Mouse (Mus musculus) mouse trophoblast stem cell (cell line): ENCODE data around the gene Fmnl1.

Experiments used
- in situ Hi-C, 2 experiments: fragments of 300-500 bp; cut with MseI, MboI; formaldehyde crosslinking; loops; 2 replicates in 1 of 2; 3 replicates in 1 of 2; pipeline ENCODE4 v1.15.1; 2025

The Fmnl1 gene

DNA sequence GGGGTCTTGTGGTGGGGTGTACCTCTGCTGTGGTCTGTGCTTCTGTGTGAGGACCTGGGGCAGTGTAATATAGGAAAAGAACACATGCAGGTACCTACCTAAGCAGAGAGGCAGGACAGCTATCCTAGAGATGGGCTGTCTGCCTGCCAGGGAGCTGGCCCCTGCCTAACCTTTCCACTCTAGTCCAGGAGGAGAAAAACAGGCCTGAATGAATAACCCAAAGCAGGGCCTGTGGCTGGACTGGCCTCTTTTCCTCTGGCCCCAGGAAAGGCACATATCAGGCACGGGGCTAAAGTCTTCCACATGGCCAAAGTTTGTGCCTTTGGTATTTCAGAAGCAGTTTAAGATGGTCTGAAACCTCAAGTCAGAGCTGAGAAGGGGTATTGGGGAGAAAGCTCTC, 9.5 kb downstream of the Fmnl1 start:
- in situ Hi-C loops, result no loop called here

DNA sequence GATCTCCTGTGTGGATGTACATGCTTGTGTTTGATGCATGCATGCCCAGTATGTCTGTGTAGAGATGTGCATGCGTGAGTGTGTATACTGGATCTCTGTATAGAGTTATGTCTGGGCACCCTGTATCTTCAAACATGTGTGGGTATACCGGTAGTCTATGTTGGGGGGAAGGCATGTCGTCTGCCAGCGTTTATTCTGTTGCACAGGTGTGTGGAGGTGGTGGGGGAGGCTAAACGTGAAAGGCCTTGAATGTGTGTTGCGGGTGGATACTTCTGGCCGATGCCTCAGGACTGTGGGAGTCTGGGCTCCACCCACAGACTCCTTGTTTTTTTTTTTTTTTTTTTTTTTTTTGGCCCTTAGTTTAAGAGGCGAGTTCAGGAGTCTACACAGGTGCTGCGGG, 10.4 kb downstream of the Fmnl1 start:
- in situ Hi-C loops, result no loop called here

- in situ Hi-C loops, result no loop called here
Observed at GRCm38 (mm10) chr11:103181911-103182310, 11.0 kb downstream of the Fmnl1 start.

DNA sequence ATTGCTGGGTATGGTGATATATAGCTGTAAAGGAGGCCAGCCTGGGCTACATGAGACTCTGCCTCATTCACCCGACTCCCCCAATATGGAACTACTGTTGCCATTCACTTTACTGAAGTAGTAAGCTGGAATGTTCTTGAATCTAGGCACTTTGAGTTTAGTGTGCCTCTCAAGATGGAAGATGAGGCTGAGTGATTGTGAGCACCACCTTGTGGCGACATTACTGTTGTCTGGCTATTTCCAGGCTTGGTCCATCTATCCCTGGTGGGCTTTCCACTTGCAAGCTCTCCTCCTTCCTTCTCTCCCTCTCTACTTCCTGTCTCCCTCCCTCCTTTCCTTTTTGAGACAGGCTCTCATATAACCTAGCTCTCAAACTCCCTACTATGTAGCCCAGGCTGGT, 14.0 kb downstream of the Fmnl1 start:
- in situ Hi-C loops, result no loop called here

DNA sequence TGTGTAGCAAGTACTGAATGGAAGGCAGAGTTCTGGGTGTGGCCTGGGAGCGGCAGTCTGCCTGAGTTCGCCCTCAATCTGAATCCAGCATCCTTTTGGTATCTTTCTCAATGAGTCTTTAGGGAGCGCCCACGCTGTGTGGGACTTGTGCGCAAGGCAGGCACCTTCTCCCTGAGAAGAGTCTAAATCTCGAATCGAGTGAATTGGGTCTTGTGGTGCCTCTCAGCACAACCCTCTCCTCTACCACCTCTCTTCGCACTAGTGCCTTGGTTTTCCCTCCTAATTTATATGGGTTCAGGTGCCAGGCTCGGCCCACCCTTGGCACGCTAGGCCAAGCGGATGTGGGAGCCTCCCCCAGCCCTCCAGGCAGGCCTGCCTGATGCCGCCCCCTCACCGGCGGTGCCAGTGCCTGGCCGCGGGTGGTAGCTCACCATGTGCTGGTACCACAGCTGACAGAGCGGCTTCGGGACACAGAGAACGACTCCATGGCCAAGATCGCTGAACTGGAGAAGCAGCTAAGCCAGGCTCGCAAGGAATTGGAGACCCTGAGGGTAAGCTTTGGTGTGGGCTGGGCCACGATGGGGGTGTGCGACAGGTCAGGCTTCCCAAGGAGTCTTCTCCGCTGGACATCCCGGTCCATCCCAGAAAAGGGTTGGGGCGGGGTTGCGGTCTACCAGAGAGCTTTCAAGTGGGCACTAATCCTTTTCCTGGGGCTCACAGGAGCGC, 21.5 kb downstream of the Fmnl1 start:
- in situ Hi-C loops, result no loop called here

DNA sequence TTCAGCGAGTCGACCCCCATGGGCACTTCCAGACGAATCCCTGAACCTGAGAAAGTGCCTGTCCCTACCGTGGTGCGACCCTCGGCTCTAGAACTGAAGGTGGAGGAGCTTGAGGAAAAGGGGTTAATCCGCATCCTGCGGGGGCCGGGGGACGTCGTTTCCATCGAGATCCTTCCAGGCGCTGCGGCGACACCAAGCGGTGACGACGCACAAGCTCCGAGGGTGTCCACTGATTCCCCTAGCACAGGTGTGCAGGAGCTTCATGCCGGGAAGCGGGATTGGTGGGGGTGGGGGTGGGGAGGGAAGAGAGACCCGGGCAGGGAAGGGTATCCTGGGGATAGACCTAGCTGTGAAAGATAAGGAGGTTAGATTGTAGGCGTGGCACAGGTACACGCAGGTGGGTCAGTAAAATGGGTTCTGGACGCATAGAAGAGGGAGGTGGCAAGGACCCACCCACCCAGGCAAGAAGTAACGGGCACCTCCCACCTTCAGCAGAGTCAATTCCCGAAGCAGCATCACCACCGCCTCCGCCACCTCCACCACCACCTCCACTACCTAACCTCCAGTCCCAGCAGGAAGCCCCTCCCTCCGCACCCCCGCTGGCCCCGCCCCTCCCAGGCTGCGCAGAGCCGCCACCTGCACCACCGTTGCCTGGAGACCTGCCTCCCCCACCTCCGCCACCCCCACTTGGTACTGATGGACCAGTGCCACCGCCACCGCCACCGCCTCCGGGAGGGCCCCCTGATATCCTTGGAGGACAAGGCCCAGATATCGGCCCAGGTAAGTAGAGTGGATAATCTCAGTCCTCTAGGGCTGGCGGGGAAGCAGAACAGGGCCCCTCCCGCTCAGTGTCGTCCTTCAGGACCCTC, 22.3 kb downstream of the Fmnl1 start:
- in situ Hi-C loops, result no loop called here

GRCm38 (mm10) chr11:103193825-103194168, 22.9 kb downstream of the Fmnl1 start:
- in situ Hi-C loops, result no loop called here

- in situ Hi-C loops, result no loop called here
Observed at GRCm38 (mm10) chr11:103195236-103195635, 24.3 kb downstream of the Fmnl1 start.

DNA sequence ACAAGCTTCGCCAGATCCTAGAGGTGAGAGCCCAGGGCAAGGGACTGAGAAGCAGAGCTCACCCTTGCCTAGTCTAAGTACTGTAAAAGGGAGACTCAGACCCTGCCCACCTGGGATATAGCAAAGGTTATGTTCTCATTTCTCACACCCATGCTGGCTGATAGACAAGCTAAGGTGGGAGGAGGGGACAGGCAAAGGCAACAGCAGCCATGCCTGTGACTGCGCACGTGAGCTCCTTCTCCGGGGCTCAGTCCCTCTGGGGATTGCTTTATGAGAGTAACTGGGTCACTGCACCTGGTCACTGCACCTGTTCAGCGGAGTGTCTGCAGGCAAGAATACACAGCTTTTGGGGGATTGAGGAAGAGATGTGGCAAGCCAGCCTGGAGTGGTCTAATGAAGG, 24.7 kb downstream of the Fmnl1 start:
- in situ Hi-C loops, result no loop called here

GRCm38 (mm10) chr11:103197340-103197739, 26.4 kb downstream of the Fmnl1 start:
- in situ Hi-C loops, result no loop called here

GRCm38 (mm10) chr11:103198339-103198738, 27.4 kb downstream of the Fmnl1 start:
- in situ Hi-C loops, result no loop called here

GRCm38 (mm10) chr11:103198911-103199803, 28.2 kb downstream of the Fmnl1 start:
- in situ Hi-C loops, result no loop called here

DNA sequence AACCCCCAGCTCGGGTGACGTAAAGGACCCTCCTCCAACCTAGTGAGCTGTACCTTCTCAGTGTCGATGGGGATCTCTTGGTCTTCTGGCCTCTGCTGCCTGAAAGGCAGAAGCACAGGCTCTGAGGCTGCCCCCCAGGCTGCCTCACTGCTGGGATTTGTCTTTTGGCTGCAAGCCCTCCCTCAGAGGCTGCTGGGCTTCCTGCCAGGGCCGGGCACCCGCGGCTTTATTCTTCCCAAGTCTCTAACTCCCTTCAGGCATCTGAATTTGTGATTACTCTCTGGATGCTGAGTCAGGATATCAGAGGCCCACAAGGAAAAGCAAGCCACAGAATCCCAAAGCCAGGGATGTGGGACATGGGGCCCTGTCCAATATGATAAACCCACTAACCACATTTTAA, 30.8 kb downstream of the Fmnl1 start:
- in situ Hi-C loops, result no loop called here

DNA sequence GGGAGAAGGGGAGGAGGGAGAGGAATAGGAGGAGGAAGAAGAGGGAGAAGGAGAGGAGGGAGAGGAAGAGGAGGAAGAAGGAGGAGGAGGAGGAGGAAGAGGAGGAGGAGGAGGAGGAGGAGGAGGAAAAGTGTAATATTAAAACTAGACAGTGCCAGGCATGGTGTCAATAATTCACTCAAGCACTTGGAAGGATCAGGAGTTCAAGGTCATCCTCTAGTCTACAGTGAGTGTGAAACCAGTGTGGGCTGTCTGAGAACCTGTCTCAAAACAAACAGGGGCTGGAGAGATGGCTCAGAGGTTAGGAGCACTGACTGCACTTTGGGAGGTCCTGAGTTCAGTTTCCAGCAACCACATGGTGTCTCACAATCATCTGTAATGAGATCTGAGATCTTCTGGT, 31.5 kb downstream of the Fmnl1 start:
- in situ Hi-C loops, result no loop called here

DNA sequence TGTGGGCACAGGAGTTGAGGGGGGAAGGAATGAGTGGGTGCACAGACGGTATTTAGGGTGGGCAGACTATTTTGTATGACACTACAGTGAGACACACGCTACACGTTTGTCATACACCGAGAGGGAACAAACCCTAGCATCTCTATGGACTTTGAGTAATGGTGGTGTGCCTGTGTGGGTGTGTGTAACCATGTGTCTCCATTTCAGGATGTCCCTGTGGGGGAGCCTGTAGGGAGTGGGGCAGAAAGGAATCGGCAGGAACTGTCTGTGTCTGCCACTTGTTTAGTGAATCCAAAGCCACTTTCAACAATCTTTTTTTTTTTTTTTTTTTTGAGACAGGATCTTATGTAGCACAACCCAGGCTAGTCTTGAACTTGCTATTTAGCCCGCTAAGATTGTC, 35.3 kb downstream of the Fmnl1 start:
- in situ Hi-C loops, result no loop called here

GRCm38 (mm10) chr11:103208458-103208857, 37.6 kb downstream of the Fmnl1 start, which contains the start of gene 1700023F06Rik:
Gene 1700023F06Rik, minus strand, starts transcription at chr11:103208558.
- in situ Hi-C loops, result no loop called here

DNA sequence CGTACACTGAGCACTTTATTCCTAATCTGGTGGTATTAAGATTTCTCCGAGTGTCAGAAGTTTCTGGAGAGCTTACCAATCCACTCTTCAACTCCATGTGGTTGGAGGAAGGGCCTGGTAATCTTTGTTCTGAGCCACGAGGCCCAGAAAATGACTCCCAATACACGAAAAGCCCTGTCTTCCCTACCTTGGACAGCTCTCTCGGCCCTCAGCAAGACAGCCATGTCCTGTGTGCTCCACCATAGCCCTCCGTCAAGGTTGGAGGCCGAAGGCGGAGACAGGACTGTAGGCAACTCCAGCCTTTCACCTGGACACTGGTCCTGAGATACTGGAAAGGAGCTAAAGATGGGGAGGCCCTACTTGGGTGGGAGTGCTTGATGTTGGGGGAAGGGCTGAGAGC, 39.4 kb downstream of the Fmnl1 start:
- in situ Hi-C loops, result no loop called here

- in situ Hi-C loops, result no loop called here
Observed at GRCm38 (mm10) chr11:103213712-103214111, 42.8 kb downstream of the Fmnl1 start.

DNA sequence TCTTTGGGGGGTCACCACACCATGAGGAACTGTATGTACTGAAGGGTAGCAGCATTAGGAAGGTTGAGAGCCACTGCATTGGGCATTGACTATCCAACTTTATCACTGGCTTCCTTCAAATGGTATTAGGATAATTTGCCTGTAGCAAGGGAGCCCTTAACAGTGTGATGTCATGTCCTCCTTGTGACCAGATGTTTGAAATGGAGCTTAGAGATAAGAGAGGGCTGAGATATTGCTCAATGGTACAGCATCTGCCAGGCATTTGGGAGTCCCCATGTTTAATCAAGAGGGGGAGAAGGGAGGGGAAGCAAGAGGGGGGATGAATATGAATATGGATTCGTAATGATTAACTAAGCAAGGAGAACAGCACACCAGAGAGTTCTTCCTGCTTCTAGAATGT, 44.4 kb downstream of the Fmnl1 start:
- in situ Hi-C loops, result no loop called here

- in situ Hi-C loops, result no loop called here
Observed at GRCm38 (mm10) chr11:103217790-103218516, 47.0 kb downstream of the Fmnl1 start, which contains the start of gene Spata32. Gene Spata32, minus strand, starts transcription at chr11:103218432.

DNA sequence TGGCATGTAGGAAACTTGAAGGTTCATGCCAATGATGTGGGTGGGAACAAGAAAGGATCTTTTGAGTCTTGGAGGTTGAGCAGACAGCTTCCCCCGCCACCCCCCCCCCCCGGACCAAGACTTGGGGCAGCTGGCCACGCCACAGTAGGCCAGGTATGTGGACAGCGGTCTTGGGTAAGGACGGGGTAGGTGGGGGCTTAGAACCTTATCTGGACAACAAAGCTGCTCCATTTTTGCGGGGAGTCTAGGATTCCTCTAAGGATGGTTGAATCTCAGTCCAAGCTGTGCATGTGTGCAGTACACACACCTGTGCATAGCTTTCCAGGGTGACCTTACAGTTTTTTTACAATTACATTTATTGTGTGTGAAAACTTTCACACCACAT, 47.6 kb downstream of the Fmnl1 start:
- in situ Hi-C loops, result no loop called here
